Mouse (Mus musculus): ENCODE data around the gene Abca12. TPM values are rescaled to one million over a fixed set of nuclear protein-coding genes. Genes with fewer than 3 reads are reported as not detected.

The Abca12 gene
- total and polyA plus RNA-seq, 3 experiments: 0.04 to 0.16 (median 0.08) TPM

DNA sequence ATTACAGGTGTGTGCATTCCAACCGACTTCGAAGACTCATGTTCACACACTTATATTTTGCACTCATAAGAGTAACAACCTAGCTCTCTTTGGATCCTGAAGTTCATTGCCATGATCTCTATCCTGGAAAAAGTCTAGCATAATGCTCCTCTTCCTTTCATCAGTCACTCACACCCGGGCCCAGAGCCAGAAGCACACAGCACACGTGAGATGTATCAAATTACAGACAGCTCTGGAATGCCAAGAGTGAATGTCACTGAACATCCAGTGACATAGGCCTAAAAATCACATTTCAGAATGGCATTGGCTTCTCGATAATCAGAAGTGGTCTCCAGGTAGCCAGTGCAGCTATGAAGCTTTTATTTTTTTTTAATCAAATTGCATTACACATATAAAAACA lies 137.8 kb downstream of the Abca12 start:
- no peaks in the 10 kb centered on the region for H3K4me1 ChIP-seq (ENCODE audit: control insufficient read depth in 1 of 2, insufficient read depth in 2 of 2)
- TF ChIP-seq MAZ (IDR thresholded peaks at IDR 0.05; ENCODE audit: low read depth, low read length) (no peak), ZMIZ1 (IDR thresholded peaks at IDR 0.05; ENCODE audit: low read depth, low read length) (no peak), E2F4 (IDR thresholded peaks at IDR 0.05; ENCODE audit: insufficient replicate concordance, low read depth, low read length) (no peak), UBTF (IDR thresholded peaks at IDR 0.05; ENCODE audit: low read depth, low read length) (no peak), CTCF (conservative IDR thresholded peaks at IDR 0.05 in 1 of 2, IDR thresholded peaks at IDR 0.05 in 1 of 2; ENCODE audit: low read depth in 2 of 2, low read length in 2 of 2) (no peak), HCFC1 (IDR thresholded peaks at IDR 0.05; ENCODE audit: low read depth, low read length) (no peak), JUND (conservative IDR thresholded peaks at IDR 0.05; ENCODE audit: low read depth, low read length) (no peak), USF1 (IDR thresholded peaks at IDR 0.05; ENCODE audit: low read depth, low read length) (no peak), RCOR1 (conservative IDR thresholded peaks at IDR 0.05; ENCODE audit: low read depth, low read length) (no peak), EP300 (IDR thresholded peaks at IDR 0.05; ENCODE audit: low read length) (no peak), RAD21 (IDR thresholded peaks at IDR 0.05; ENCODE audit: low read depth, low read length) (no peak), BHLHE40 (IDR thresholded peaks at IDR 0.05; ENCODE audit: low read depth, low read length) (no peak), ZNF384 (IDR thresholded peaks at IDR 0.05; ENCODE audit: low read depth, low read length) (no peak), JUN (IDR thresholded peaks at IDR 0.05; ENCODE audit: insufficient read depth, low read depth, low read length) (no peak), MXI1 (IDR thresholded peaks at IDR 0.05; ENCODE audit: low read depth, low read length) (no peak), CHD1 (IDR thresholded peaks at IDR 0.05; ENCODE audit: low read depth, low read length) (no peak), ZC3H11A (IDR thresholded peaks at IDR 0.05; ENCODE audit: low read depth, low read length) (no peak), IRF4 (IDR thresholded peaks at IDR 0.05; ENCODE audit: low read depth, low read length) (no peak)
- no peak overlapping the region for H3K9ac ChIP-seq (ENCODE audit: insufficient read depth, low read depth)
- no peaks in the 10 kb centered on the region for H3K79me2 ChIP-seq (replicated peaks; ENCODE audit: control insufficient read depth, extremely low read depth, insufficient read depth, poor library complexity, severe bottlenecking)
- no peak overlapping the region for H3K27ac ChIP-seq (ENCODE audit: insufficient read depth, low read depth)
- H3K4me2 ChIP-seq (ENCODE audit: insufficient read depth, low read depth, poor library complexity, severe bottlenecking): no peak overlapping the region
- no peak for DNase-seq (ENCODE audit: extremely low read depth)
- H3K36me3 ChIP-seq (replicated peaks in 1 of 2; ENCODE audit: control insufficient read depth in 1 of 2, insufficient read depth in 1 of 2, low read length in 1 of 2): no peaks in the 10 kb centered on the region
- H3K27me3 ChIP-seq (replicated peaks): no peaks in the 10 kb centered on the region
- dilution Hi-C loops (cut with MboI; ENCODE audit: extremely low pct_ligation_motif_present, extremely low pct_unique_long_range_greater_than_20kb, low sequenced_read_pairs): no loop called here
- H3K9me3 ChIP-seq (replicated peaks; ENCODE audit: low read length): no peaks in the 10 kb centered on the region
- in situ Hi-C loops (cut with MboI; ENCODE audit: low pct_ligation_motif_present, low pct_unique_long_range_greater_than_20kb, low sequenced_read_pairs): loop anchor here (25.0 kb wide), 2 partner anchors 235 to 835 kb away; no protein-coding TSS in a partner anchor
- no peak overlapping the region for H3K4me3 ChIP-seq (replicated peaks in 1 of 3; ENCODE audit: low read depth in 2 of 3, low read length in 2 of 3, poor library complexity in 1 of 3)

GRCm38 (mm10) chr1:71272550-71272949 lies 142.2 kb downstream of the Abca12 start:
- H3K9ac ChIP-seq (ENCODE audit: insufficient read depth, low read depth): no peak overlapping the region
- DNase-seq (ENCODE audit: extremely low read depth): no peak
- no peak overlapping the region; the same call in 1 of the 2 replicates for H3K4me2 ChIP-seq (ENCODE audit: insufficient read depth, low read depth, poor library complexity, severe bottlenecking)
- H3K27ac ChIP-seq (ENCODE audit: insufficient read depth, low read depth): no peak overlapping the region
- H3K36me3 ChIP-seq (replicated peaks in 1 of 2; ENCODE audit: control insufficient read depth in 1 of 2, insufficient read depth in 1 of 2, low read length in 1 of 2): no peaks in the 10 kb centered on the region
- H3K9me3 ChIP-seq (replicated peaks; ENCODE audit: low read length): no peaks in the 10 kb centered on the region
- no peak for TF ChIP-seq MEF2A (IDR thresholded peaks at IDR 0.05; ENCODE audit: borderline replicate concordance, low read depth, low read length)
- TF ChIP-seq ZMIZ1 (IDR thresholded peaks at IDR 0.05; ENCODE audit: low read depth, low read length): no peak
- TF ChIP-seq HCFC1 (IDR thresholded peaks at IDR 0.05; ENCODE audit: low read depth, low read length): no peak
- TF ChIP-seq MAX (IDR thresholded peaks at IDR 0.05; ENCODE audit: low read length): no peak
- TF ChIP-seq ZC3H11A (IDR thresholded peaks at IDR 0.05; ENCODE audit: low read depth, low read length): no peak
- TF ChIP-seq ZKSCAN1 (IDR thresholded peaks at IDR 0.05; ENCODE audit: borderline replicate concordance, low read depth, low read length): no peak
- TF ChIP-seq SIN3A (IDR thresholded peaks at IDR 0.05; ENCODE audit: low read length): no peak
- TF ChIP-seq EP300 (IDR thresholded peaks at IDR 0.05; ENCODE audit: low read length): no peak
- no peak for TF ChIP-seq MXI1 (IDR thresholded peaks at IDR 0.05; ENCODE audit: low read depth, low read length)
- TF ChIP-seq NELFE (IDR thresholded peaks at IDR 0.05; ENCODE audit: low read depth, low read length): no peak
- TF ChIP-seq CHD1 (IDR thresholded peaks at IDR 0.05; ENCODE audit: low read depth, low read length): no peak
- no peak for TF ChIP-seq RCOR1 (conservative IDR thresholded peaks at IDR 0.05; ENCODE audit: low read depth, low read length)
- no peak for TF ChIP-seq TCF12 (IDR thresholded peaks at IDR 0.05; ENCODE audit: low read depth, low read length)
- TF ChIP-seq JUND (conservative IDR thresholded peaks at IDR 0.05; ENCODE audit: low read depth, low read length): no peak
- TF ChIP-seq UBTF (IDR thresholded peaks at IDR 0.05; ENCODE audit: low read depth, low read length): no peak
- no peak for TF ChIP-seq NRF1 (IDR thresholded peaks at IDR 0.05; ENCODE audit: low read depth, low read length)
- no peak for TF ChIP-seq ELF1 (IDR thresholded peaks at IDR 0.05; ENCODE audit: low read depth, low read length)
- no peak for TF ChIP-seq IRF4 (IDR thresholded peaks at IDR 0.05; ENCODE audit: low read depth, low read length)
- TF ChIP-seq BHLHE40 (IDR thresholded peaks at IDR 0.05; ENCODE audit: low read depth, low read length): no peak
- TF ChIP-seq PAX5 (IDR thresholded peaks at IDR 0.05; ENCODE audit: low read length): no peak
- no peaks in the 10 kb centered on the region for H3K79me2 ChIP-seq (replicated peaks; ENCODE audit: control insufficient read depth, extremely low read depth, insufficient read depth, poor library complexity, severe bottlenecking)
- no peak overlapping the region for H3K4me3 ChIP-seq (replicated peaks in 1 of 3; ENCODE audit: low read depth in 2 of 3, low read length in 2 of 3, poor library complexity in 1 of 3)
- H3K4me1 ChIP-seq (ENCODE audit: control insufficient read depth in 1 of 2, insufficient read depth in 2 of 2): no peaks in the 10 kb centered on the region
- no peaks in the 10 kb centered on the region for H3K27me3 ChIP-seq (replicated peaks)
- dilution Hi-C loops (cut with MboI; ENCODE audit: extremely low pct_ligation_motif_present, extremely low pct_unique_long_range_greater_than_20kb, low sequenced_read_pairs): no loop called here
- in situ Hi-C loops (cut with MboI; ENCODE audit: low pct_ligation_motif_present, low pct_unique_long_range_greater_than_20kb, low sequenced_read_pairs): no loop called here

Measured in CH12.LX (cell line).